Mouse (Mus musculus): ENCODE results near the gene Ube3b. TPM values are rescaled to one million over a fixed set of nuclear protein-coding genes. Genes with fewer than 3 reads are reported as not detected.

Ube3b gene
- polyA plus RNA-seq (2015; fragmentation: Illumina TruSeq; extraction: RNeasy Lipid Tissue Mini Kit (QIAGEN cat#74804); ENCODE audit: insufficient read depth, low replicate concordance) = 17.6 TPM

GRCm38 (mm10) chr5:114380209-114381012 lies at the start of gene Ube3b, which contains the start of gene Kctd10:
TSS of gene Ube3b (plus strand) at chr5:114380607.
TSS of gene Kctd10 (minus strand) at chr5:114380508.

GRCm38 (mm10) chr5:114443566-114444367 lies 63.4 kb downstream of the Ube3b start, which contains the start of the genes Mmab and Mvk:
TSS of gene Mmab (minus strand) at chr5:114444060.
TSS of gene Mvk (plus strand) at chr5:114444269.

Other genes with a start within 250 kb of the Ube3b start
- 2.5 TPM for gene Acacb, start 234.1 kb upstream of the Ube3b start, polyA plus RNA-seq (2015; fragmentation: Illumina TruSeq; extraction: RNeasy Lipid Tissue Mini Kit (QIAGEN cat#74804); ENCODE audit: insufficient read depth, low replicate concordance)
- not detected for gene Foxn4, start 106.8 kb upstream of the Ube3b start, polyA plus RNA-seq (2015; fragmentation: Illumina TruSeq; extraction: RNeasy Lipid Tissue Mini Kit (QIAGEN cat#74804); ENCODE audit: insufficient read depth, low replicate concordance)
- gene Myo1h, start 91.4 kb upstream of the Ube3b start, polyA plus RNA-seq (2015; fragmentation: Illumina TruSeq; extraction: RNeasy Lipid Tissue Mini Kit (QIAGEN cat#74804); ENCODE audit: insufficient read depth, low replicate concordance) = 3.8 TPM
- gene Kctd10, start 99 bp upstream of the Ube3b start, polyA plus RNA-seq (2015; fragmentation: Illumina TruSeq; extraction: RNeasy Lipid Tissue Mini Kit (QIAGEN cat#74804); ENCODE audit: insufficient read depth, low replicate concordance) = 52.9 TPM
- gene Mmab, start 63.5 kb downstream of the Ube3b start, polyA plus RNA-seq (2015; fragmentation: Illumina TruSeq; extraction: RNeasy Lipid Tissue Mini Kit (QIAGEN cat#74804); ENCODE audit: insufficient read depth, low replicate concordance) = 9.7 TPM
- gene Mvk, start 63.7 kb downstream of the Ube3b start, polyA plus RNA-seq (2015; fragmentation: Illumina TruSeq; extraction: RNeasy Lipid Tissue Mini Kit (QIAGEN cat#74804); ENCODE audit: insufficient read depth, low replicate concordance) = 1.9 TPM
- gene Fam222a, start 187.4 kb downstream of the Ube3b start, polyA plus RNA-seq (2015; fragmentation: Illumina TruSeq; extraction: RNeasy Lipid Tissue Mini Kit (QIAGEN cat#74804); ENCODE audit: insufficient read depth, low replicate concordance) = 0.29 TPM

Data from spleen, adult 10 weeks (tissue).